Mouse (Mus musculus): ENCODE measurements at regions not wholly inside any gene's neighbourhood (a gene's known extent, or its start where the extent isn't known, plus 50 kb on each side); places are given as distances from the start of the nearest gene placed in this dataset.

DNA sequence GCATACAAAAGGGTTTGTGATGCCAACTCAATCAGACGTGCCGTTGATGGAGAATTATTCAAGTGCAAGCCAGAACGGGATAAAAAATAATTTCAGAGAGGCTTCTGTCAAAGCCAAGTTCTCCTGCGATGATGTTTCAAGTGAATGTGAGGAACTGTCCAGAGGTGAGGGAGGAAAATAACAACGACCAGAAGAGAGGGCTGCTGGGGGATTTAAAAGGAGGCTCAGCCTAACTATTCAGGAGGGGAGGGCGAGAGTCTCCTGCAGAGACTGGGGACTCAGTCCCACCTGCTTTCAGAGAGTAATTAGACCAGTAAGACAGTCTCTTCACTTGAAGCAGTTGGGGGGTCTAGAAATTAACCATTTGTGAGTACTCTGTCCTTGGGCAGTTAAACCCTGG lies 127.7 kb upstream of the Noct start:
- Histone ChIP-seq H3K36me3 (no peaks in the 10 kb centered on the region), H3K4me2 (no peak overlapping the region), H3K9ac (no peak overlapping the region), H3K4me1 (replicated peaks) (no peaks in the 10 kb centered on the region), H3K9me3 (replicated peaks) (no peaks in the 10 kb centered on the region), H3K4me3 (replicated peaks) (no peak overlapping the region), H3K27me3 (no peaks in the 10 kb centered on the region), H3K27ac (no peak overlapping the region)
- 50% methylated on average over 6 of the region's 6 CpGs for WGBS (ENCODE audit: insufficient replicate concordance)
- DNase-seq = no peak
- no peak for ATAC-seq (ENCODE audit: low read depth)

DNA sequence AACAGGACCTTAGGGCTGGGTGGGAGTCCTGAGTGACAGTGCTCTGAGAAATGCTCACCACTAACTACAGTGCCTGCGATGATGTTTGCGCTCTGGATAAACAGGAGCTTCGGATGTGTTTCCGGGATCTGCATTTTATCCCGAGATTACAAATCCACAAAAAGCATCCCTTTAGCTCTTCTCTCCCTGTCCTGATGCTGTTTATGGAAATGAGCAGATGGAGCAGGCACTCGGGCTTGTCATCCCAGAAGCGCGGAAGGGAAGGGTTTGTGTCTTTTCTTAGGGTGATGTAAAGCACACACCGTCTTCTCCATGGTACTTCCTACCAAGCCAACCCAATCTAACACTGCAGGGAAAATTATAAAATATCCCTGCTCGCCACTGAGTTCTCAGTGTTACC lies 126.9 kb upstream of the Noct start:
- DNase-seq (no peak), ATAC-seq (ENCODE audit: low read depth) (no peak)
- Histone ChIP-seq H3K36me3 (no peaks in the 10 kb centered on the region), H3K4me3 (replicated peaks) (no peak overlapping the region), H3K27me3 (no peaks in the 10 kb centered on the region), H3K4me2 (no peak overlapping the region), H3K27ac (no peak overlapping the region), H3K9me3 (replicated peaks) (no peaks in the 10 kb centered on the region), H3K4me1 (replicated peaks) (no peaks in the 10 kb centered on the region), H3K9ac (no peak overlapping the region)
- WGBS (ENCODE audit: insufficient replicate concordance) = 76% methylated on average over 10 of the region's 10 CpGs

DNA sequence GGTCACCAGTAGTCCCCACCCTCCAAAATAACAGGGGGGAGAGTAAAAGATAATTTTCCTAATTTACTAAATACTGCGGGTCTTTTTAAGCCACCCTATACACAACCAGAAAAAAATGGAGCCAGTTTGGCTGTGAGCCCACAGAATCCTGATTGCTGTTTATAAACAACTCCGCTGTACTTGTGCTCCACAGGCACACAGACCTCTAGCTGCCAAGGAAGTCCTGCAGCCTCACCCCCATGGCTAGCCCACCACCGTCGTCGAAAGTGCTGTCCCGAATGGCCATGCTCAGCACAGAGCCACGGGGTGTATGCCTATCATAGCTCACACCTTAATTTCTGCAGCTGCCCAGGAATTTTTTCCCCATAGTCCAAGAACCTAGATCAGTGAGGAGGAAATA lies 124.3 kb upstream of the Noct start:
- no peak overlapping the region for H3K9ac ChIP-seq
- no peak overlapping the region for H3K27ac ChIP-seq
- no peaks in the 10 kb centered on the region for H3K36me3 ChIP-seq
- no peak for ATAC-seq (ENCODE audit: low read depth)
- H3K27me3 ChIP-seq = no peaks in the 10 kb centered on the region
- DNase-seq = no peak
- 76% methylated on average over 7 of the region's 7 CpGs for WGBS (ENCODE audit: insufficient replicate concordance)
- no peaks in the 10 kb centered on the region for H3K4me1 ChIP-seq (replicated peaks)
- H3K4me3 ChIP-seq (replicated peaks) = no peak overlapping the region
- H3K9me3 ChIP-seq (replicated peaks) = no peaks in the 10 kb centered on the region
- no peak overlapping the region for H3K4me2 ChIP-seq

DNA sequence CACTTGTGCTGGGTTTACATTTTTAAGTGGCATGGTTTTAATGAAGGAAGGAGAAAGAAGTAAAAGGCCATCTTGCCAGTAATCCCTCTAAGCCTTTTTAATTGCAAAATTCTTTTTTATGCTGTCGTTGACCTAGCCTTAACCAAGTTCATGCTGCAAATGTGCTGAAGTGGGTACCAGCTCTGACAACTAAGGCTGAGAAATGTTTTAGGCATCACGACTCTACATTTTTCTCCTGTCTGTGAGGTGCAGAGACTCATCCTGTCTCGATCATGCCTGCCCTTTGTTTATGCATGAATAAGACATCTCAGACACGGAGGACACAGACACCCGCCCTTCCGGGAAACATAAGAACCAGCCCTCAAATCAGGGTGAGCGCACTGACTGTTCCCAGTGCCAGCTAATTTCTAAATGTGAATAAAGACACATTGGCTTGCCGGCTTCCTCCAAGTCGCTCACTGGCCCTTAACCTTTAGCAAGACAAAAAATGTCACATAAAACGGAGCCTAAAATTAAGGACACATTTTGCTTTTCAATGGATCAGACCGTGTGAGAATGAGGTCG lies 115.5 kb upstream of the Noct start:
- DNase-seq (no peak), ATAC-seq (ENCODE audit: low read depth) (no peak)
- H3K27ac ChIP-seq = no peak overlapping the region
- no peaks in the 10 kb centered on the region for H3K9me3 ChIP-seq (replicated peaks)
- H3K4me1 ChIP-seq (replicated peaks) = no peaks in the 10 kb centered on the region
- H3K4me3 ChIP-seq (replicated peaks) = no peak overlapping the region
- H3K4me2 ChIP-seq = no peak overlapping the region
- WGBS (ENCODE audit: insufficient replicate concordance) = 66% methylated on average over 12 of the region's 12 CpGs
- no peaks in the 10 kb centered on the region for H3K27me3 ChIP-seq
- no peak overlapping the region for H3K9ac ChIP-seq
- H3K36me3 ChIP-seq = no peaks in the 10 kb centered on the region

DNA sequence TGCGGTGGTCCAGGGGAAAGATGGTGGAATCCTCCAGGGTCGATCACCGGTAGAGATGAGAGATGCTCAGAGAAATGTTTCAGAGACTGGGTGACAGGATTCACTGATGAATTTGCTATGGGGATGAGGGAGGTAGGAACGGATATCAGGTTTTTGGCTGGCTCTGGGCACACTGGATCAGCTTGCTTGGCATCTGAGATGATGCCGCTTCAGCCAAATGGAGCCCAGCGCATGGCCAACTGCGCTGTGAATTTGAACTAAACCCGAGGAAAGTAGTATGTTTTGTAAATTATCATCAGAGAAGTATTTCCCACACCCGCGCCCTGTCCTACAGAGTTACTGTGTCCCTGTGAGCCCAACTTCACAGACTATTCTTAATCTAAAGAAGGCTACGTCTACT lies 113.0 kb upstream of the Noct start:
- no peak overlapping the region for H3K9ac ChIP-seq
- H3K4me1 ChIP-seq (replicated peaks) = no peaks in the 10 kb centered on the region
- ATAC-seq (ENCODE audit: low read depth) (no peak), DNase-seq (no peak)
- no peak overlapping the region for H3K4me3 ChIP-seq (replicated peaks)
- WGBS (ENCODE audit: insufficient replicate concordance) = 85% methylated on average over 11 of the region's 11 CpGs
- H3K36me3 ChIP-seq = no peaks in the 10 kb centered on the region
- no peaks in the 10 kb centered on the region for H3K9me3 ChIP-seq (replicated peaks)
- H3K27ac ChIP-seq = no peak overlapping the region
- no peaks in the 10 kb centered on the region for H3K27me3 ChIP-seq
- H3K4me2 ChIP-seq = no peak overlapping the region

GRCm38 (mm10) chr3:51112351-51112750 lies 111.9 kb upstream of the Noct start:
- no peaks in the 10 kb centered on the region for H3K36me3 ChIP-seq
- WGBS (ENCODE audit: insufficient replicate concordance) = 62% methylated on average over 3 of the region's 3 CpGs
- no peaks in the 10 kb centered on the region for H3K27me3 ChIP-seq
- no peaks in the 10 kb centered on the region for H3K4me1 ChIP-seq (replicated peaks)
- ATAC-seq (ENCODE audit: low read depth) = no peak
- no peaks in the 10 kb centered on the region for H3K9me3 ChIP-seq (replicated peaks)
- no peak overlapping the region for H3K4me3 ChIP-seq (replicated peaks)
- no peak for DNase-seq
- H3K27ac ChIP-seq = no peak overlapping the region
- no peak overlapping the region for H3K9ac ChIP-seq
- no peak overlapping the region for H3K4me2 ChIP-seq

DNA sequence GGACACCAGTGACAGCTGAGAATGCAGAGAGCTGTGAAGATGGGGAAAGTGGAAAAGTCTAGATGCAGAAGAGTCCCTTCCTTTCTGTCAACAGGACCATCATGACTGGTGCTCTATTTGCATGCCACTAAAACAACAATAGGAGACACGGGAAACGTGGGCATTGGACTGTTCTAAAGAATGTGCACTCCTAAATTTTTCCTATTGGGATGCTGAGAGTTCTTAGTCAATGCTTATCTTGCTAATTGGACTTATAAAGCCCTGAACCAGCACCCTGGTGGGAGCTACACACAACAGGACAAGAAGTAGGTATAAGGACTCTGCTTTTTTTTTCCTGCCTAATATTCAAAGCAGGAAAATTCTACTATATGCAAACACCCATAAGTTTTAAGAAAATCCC lies 108.3 kb upstream of the Noct start:
- Histone ChIP-seq H3K9me3 (replicated peaks) (no peaks in the 10 kb centered on the region), H3K4me3 (replicated peaks) (no peak overlapping the region), H3K27ac (no peak overlapping the region), H3K27me3 (no peaks in the 10 kb centered on the region), H3K36me3 (no peaks in the 10 kb centered on the region), H3K4me1 (replicated peaks) (no peaks in the 10 kb centered on the region), H3K9ac (no peak overlapping the region), H3K4me2 (no peak overlapping the region)
- ATAC-seq (ENCODE audit: low read depth) (no peak), DNase-seq (no peak)
- 58% methylated on average over 2 of the region's 2 CpGs for WGBS (ENCODE audit: insufficient replicate concordance)

- H3K36me3 ChIP-seq = no peaks in the 10 kb centered on the region
- no peak overlapping the region for H3K9ac ChIP-seq
- no peaks in the 10 kb centered on the region for H3K9me3 ChIP-seq (replicated peaks)
- no peak for DNase-seq
- H3K27me3 ChIP-seq = no peaks in the 10 kb centered on the region
- H3K27ac ChIP-seq = no peak overlapping the region
- no peaks in the 10 kb centered on the region for H3K4me1 ChIP-seq (replicated peaks)
- no peak overlapping the region for H3K4me2 ChIP-seq
- 24% methylated on average over 7 of the region's 7 CpGs for WGBS (ENCODE audit: insufficient replicate concordance)
- ATAC-seq (ENCODE audit: low read depth) = no peak
- H3K4me3 ChIP-seq (replicated peaks) = no peak overlapping the region
These were observed 105.5 kb upstream of the Noct start for GRCm38 (mm10) chr3:51118706-51119105.

- Histone ChIP-seq H3K4me1 (replicated peaks) (no peaks in the 10 kb centered on the region), H3K27ac (no peak overlapping the region), H3K27me3 (no peaks in the 10 kb centered on the region), H3K4me2 (no peak overlapping the region), H3K9me3 (replicated peaks) (no peaks in the 10 kb centered on the region), H3K36me3 (no peaks in the 10 kb centered on the region), H3K9ac (no peak overlapping the region), H3K4me3 (replicated peaks) (no peak overlapping the region)
- ATAC-seq (ENCODE audit: low read depth) (no peak), DNase-seq (no peak)
- 76% methylated on average over 12 of the region's 12 CpGs for WGBS (ENCODE audit: insufficient replicate concordance)
These were observed 103.7 kb upstream of the Noct start for GRCm38 (mm10) chr3:51120522-51120921.

DNA sequence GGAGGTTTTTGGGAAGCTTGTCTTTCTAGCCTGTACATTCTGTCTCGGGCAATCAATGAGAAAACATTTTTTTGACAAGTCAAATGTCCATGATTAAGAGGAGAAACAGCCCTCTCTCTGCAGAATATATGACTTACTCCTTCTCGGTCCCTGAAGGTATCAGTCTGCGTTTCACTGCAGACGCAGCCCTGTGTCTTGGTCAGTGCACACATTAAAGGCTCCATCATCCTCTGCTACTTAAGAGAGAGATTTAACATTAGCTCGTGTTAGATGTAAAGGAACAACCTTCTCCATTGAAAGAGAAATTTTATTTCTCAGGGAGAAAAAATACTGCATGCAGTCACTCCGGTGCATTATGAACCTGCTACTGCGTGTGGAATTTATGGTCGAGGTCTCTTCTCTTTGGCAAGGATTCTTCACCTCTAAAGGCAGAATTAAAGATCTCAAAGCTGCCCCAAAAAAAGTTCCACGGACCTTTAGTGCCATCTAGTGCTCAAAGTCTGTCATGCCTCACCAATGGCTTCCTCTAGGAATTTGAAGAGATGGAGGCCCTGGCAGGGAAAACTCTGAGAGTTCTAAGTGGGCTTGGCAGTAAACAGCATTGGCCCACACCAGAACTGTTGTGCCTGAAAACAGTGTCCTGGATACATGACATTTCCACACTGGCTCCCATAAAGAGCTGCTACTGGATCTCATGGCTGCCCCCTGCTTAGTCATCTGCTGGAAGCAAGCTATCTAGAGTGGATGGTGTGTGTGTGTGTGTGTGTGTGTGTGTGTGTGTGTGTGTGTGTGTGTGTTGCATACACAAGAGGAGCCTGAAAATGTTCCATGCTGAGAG lies 102.3 kb upstream of the Noct start:
- peak; percentile 7 for DNase-seq
- Histone ChIP-seq H3K9me3 (replicated peaks) (no peaks in the 10 kb centered on the region), H3K36me3 (no peaks in the 10 kb centered on the region), H3K4me2 (no peak overlapping the region), H3K4me3 (replicated peaks) (no peak overlapping the region), H3K27me3 (no peaks in the 10 kb centered on the region), H3K27ac (no peak overlapping the region), H3K4me1 (replicated peaks) (no peaks in the 10 kb centered on the region), H3K9ac (no peak overlapping the region)
- 32% methylated on average over 9 of the region's 9 CpGs for WGBS (ENCODE audit: insufficient replicate concordance)
- no peak for ATAC-seq (ENCODE audit: low read depth)

GRCm38 (mm10) chr3:51122541-51122935 lies 101.7 kb upstream of the Noct start:
- ATAC-seq (ENCODE audit: low read depth) (no peak), DNase-seq (no peak)
- H3K4me1 ChIP-seq (replicated peaks) = no peaks in the 10 kb centered on the region
- H3K36me3 ChIP-seq = no peaks in the 10 kb centered on the region
- H3K27ac ChIP-seq = no peak overlapping the region
- H3K27me3 ChIP-seq = no peaks in the 10 kb centered on the region
- H3K4me3 ChIP-seq (replicated peaks) = no peak overlapping the region
- H3K9me3 ChIP-seq (replicated peaks) = no peaks in the 10 kb centered on the region
- 77% methylated on average over 1 of the region's 1 CpGs for WGBS (ENCODE audit: insufficient replicate concordance)
- H3K9ac ChIP-seq = no peak overlapping the region
- H3K4me2 ChIP-seq = no peak overlapping the region

- Histone ChIP-seq H3K36me3 (no peaks in the 10 kb centered on the region), H3K4me3 (replicated peaks) (no peak overlapping the region), H3K27ac (no peak overlapping the region), H3K4me2 (no peak overlapping the region), H3K9me3 (replicated peaks) (no peaks in the 10 kb centered on the region), H3K4me1 (replicated peaks) (0 out of 2 replicates have a peak, but pooled peaks cover 3% of the 10 kb centered on the region), H3K27me3 (no peaks in the 10 kb centered on the region), H3K9ac (no peak overlapping the region)
- DNase-seq (no peak), ATAC-seq (ENCODE audit: low read depth) (no peak)
- WGBS (ENCODE audit: insufficient replicate concordance) = 16% methylated on average over 1 of the region's 1 CpGs
These were observed 96.4 kb upstream of the Noct start for GRCm38 (mm10) chr3:51127875-51128274.
